Mouse (Mus musculus) brain, embryonic 18.5 days (tissue): ENCODE measurements around the gene Crybg1.
A peak's percentile ranks its signal among the peaks of the same experiment; 100 is the strongest.
"Not testable (repeated sequence)": the region's sequence is repeated elsewhere in the genome, so short reads cannot be mapped to it uniquely, and the experiment has no call there.

Experiments used
- DNase-seq: peaks from one replicate; pipeline ENCODE4 v3.0.0-alpha.2; 2012; ENCODE audit warnings: low read depth, low spot score

The Crybg1 gene

GRCm38 (mm10) chr10:43973244-43973643 is 175.4 kb downstream of the Crybg1 start:
- DNase-seq = no peak

- no peak for DNase-seq
Observed at GRCm38 (mm10) chr10:43964943-43965342, 183.7 kb downstream of the Crybg1 start.

- DNase-seq = peak; percentile 56
Observed at GRCm38 (mm10) chr10:43953942-43954341, 194.7 kb downstream of the Crybg1 start.

GRCm38 (mm10) chr10:43945435-43945834 is 203.2 kb downstream of the Crybg1 start:
- no peak for DNase-seq

- no peak for DNase-seq
Observed at GRCm38 (mm10) chr10:43943736-43944135, 204.9 kb downstream of the Crybg1 start.

GRCm38 (mm10) chr10:43939136-43939662 is 209.5 kb downstream of the Crybg1 start:
- DNase-seq = no peak

GRCm38 (mm10) chr10:43928596-43928995 is 220.1 kb downstream of the Crybg1 start:
- DNase-seq = no peak

GRCm38 (mm10) chr10:43927736-43928135 is 220.9 kb downstream of the Crybg1 start:
- DNase-seq = no peak

- DNase-seq = not testable (repeated sequence)
Observed at GRCm38 (mm10) chr10:43925776-43926175, 222.9 kb downstream of the Crybg1 start.

GRCm38 (mm10) chr10:43923096-43923495 is 225.6 kb downstream of the Crybg1 start:
- DNase-seq = no peak

- DNase-seq = peak; percentile 57
Observed at GRCm38 (mm10) chr10:43918696-43919608, 229.7 kb downstream of the Crybg1 start.

GRCm38 (mm10) chr10:43916737-43917136 is 231.9 kb downstream of the Crybg1 start:
- DNase-seq = no peak

- DNase-seq = no peak
Observed at GRCm38 (mm10) chr10:43916181-43916580, 232.5 kb downstream of the Crybg1 start.

- DNase-seq = no peak
Observed at GRCm38 (mm10) chr10:43912236-43912635, 236.4 kb downstream of the Crybg1 start.

GRCm38 (mm10) chr10:43910873-43911142 is 237.8 kb downstream of the Crybg1 start:
- DNase-seq = no peak

GRCm38 (mm10) chr10:43910032-43910872 is 238.4 kb downstream of the Crybg1 start:
- DNase-seq = no peak

GRCm38 (mm10) chr10:43904569-43904968 is 244.1 kb downstream of the Crybg1 start:
- DNase-seq = no peak

- peak; percentile 83 for DNase-seq
Observed at GRCm38 (mm10) chr10:43901578-43902194, 247.0 kb downstream of the Crybg1 start, which contains the start of the genes Qrsl1 and Rtn4ip1. TSS of gene Qrsl1 (minus strand) at chr10:43901745. TSS of gene Rtn4ip1 (plus strand) at chr10:43901807.

GRCm38 (mm10) chr10:43900883-43901570 is 247.6 kb downstream of the Crybg1 start:
- no peak for DNase-seq
